In genomic region chr2:12301431-12302170, GRCm38 (mm10) we compare ENCODE assay signal across 8 mouse cellular contexts. TPM values are rescaled to one million over a fixed set of nuclear protein-coding genes. Genes with fewer than 3 reads are reported as not detected.
A peak's percentile ranks its signal among the peaks of the same experiment; 100 is the strongest.
DNase-seq lines count a peak whose midpoint lies in the region; ATAC-seq lines count a peak whose summit lies in the region.

Itga8 (minus strand) TSS chr2:12301922.

- no peaks in the 10 kb centered on the region for H3K9me3 ChIP-seq in embryonic facial prominence, embryonic 13.5 days

- peak; percentile 87 for ATAC-seq in embryonic facial prominence, embryonic 13.5 days (ENCODE audit: insufficient number of reproducible peaks, insufficient read depth, low FRiP score, low TSS enrichment, low read depth)
- ATAC-seq in monocyte, adult 5-6 weeks (replicated peaks; ENCODE audit: insufficient number of reproducible peaks, low FRiP score, low TSS enrichment, poor library complexity, severe bottlenecking) = peak; percentile 67

- peaks cover 15% of the 10 kb centered on the region; the same call in 1 of the 2 replicates for H3K4me1 ChIP-seq in embryonic facial prominence, embryonic 13.5 days

- peak within 1 kb of the TSS; percentile 76 for H3K4me3 ChIP-seq in embryonic facial prominence, embryonic 13.5 days

- H3K27me3 ChIP-seq in embryonic facial prominence, embryonic 13.5 days = peaks cover 7% of the 10 kb centered on the region; the same call in 1 of the 2 replicates

- WGBS in embryonic facial prominence, embryonic 13.5 days = under 1% methylated on average over 56 of the region's 56 CpGs

- peak within 1 kb of the TSS; percentile 87 for H3K9ac ChIP-seq in embryonic facial prominence, embryonic 13.5 days

- H3K4me2 ChIP-seq in embryonic facial prominence, embryonic 13.5 days = peak within 1 kb of the TSS; percentile 74

- H3K36me3 ChIP-seq in embryonic facial prominence, embryonic 13.5 days = no peaks in the 10 kb centered on the region

- DNase-seq in 3134 (ENCODE audit: extremely low read depth, insufficient read length, low spot score) (peak; percentile 40), liver (peak; percentile 81)
- peak; percentile 86 for DNase-seq in adrenal gland, postnatal 25 days
- peak; percentile 67 to 77 for DNase-seq in heart, adult 9 months (ENCODE audit: low spot score in 2 of 2)
- peak; percentile 72 for DNase-seq in kidney, adult 9 months
- peak; percentile 69 to 91 for DNase-seq in spleen, postnatal 4 days (ENCODE audit: low spot score in 2 of 2)

- H3K27ac ChIP-seq in embryonic facial prominence, embryonic 13.5 days = peak within 1 kb of the TSS; percentile 72

RNA-seq across cellular contexts. Expression of gene Itga8, which starts in this region (rescaled TPM):
- total RNA-seq in adrenal gland, postnatal 25 days (2021) = 13.0 and 20.0 TPM in 2 replicates
- polyA plus RNA-seq in embryonic facial prominence, embryonic 13.5 days (2015; fragmentation: Nextera tagmentation; extraction: Ambion mirVana) = 17.7 and 20.9 TPM in 2 replicates
- total RNA-seq in monocyte, adult 5-6 weeks (2017) = 1.4 to 8.9 TPM (median 2.9 TPM) in 3 replicates

Comparison
In these comparisons a context has a peak if more than half of its experiments do, and no peak if none do; other contexts are left out.
1. Peak in every context shown above with its lines: DNase-seq, ATAC-seq, H3K4me3 ChIP-seq and H3K27ac ChIP-seq.